17 mouse cellular contexts compared by ENCODE assay signal in genomic region chr2:11130881-11131280, GRCm38 (mm10).
"Had no signal": no experiment of that assay in that cellular context is flagged by ENCODE, and none has a peak within 500 bp of the region (broad histone marks: within the 10 kb centered on the region; RNA-seq: fewer than 3 reads in every experiment).

No protein-coding gene starts in this region.

- H3K4me3 ChIP-seq: lung, embryonic 15.5 days; megakaryocyte, embryonic 14.5 days; midbrain, embryonic 13.5 days; midbrain, embryonic 15.5 days; neural tube, embryonic 12.5 days; stomach, embryonic 15.5 days had no signal

- DNase-seq: liver, postnatal 0 days; lung, adult 2 months; lung, postnatal 14 days; lung, postnatal 36 days; retina, postnatal 1 day; right cerebral cortex, adult 18-20 months; thymus, adult 2 months; thymus, postnatal 25 days; thymus, postnatal 4 days had no signal

- H3K27ac ChIP-seq: lung, embryonic 15.5 days; macrophage; midbrain, embryonic 13.5 days; midbrain, embryonic 15.5 days; neural tube, embryonic 12.5 days; stomach, embryonic 15.5 days; stomach, postnatal 0 days had no signal
